ENCODE assay signal across 9 mouse cellular contexts in the genomic region with DNA sequence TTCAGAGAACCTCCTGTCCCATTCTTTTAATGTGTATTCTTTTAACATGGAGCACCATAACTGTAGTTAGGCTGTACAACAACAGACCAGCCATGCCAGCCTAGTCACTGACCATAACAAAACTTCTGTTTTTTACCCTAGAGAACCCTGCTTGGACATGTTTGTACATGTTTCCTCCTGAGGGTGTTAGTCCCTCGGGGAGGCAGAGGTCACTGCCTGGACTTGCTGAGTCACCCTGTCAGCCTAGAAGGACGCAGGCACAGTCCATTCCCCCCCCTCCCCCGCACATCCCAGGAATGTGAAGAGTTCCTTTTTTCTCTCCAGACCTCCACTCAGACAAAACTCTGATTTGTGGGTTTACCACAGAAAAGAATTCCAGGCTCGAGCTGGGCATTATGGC. TPM values are rescaled to one million over a fixed set of nuclear protein-coding genes. Genes with fewer than 3 reads are reported as not detected.
DNase-seq lines count a peak whose midpoint lies in the region; ATAC-seq and TF ChIP-seq lines count a peak whose summit lies in the region.
"Had no signal": no experiment of that assay in that cellular context is flagged by ENCODE, and none has a peak within 500 bp of the region (broad histone marks: within the 10 kb centered on the region; RNA-seq: fewer than 3 reads in every experiment).

No protein-coding gene starts in this region.

- no peak overlapping the region for H3K27ac ChIP-seq in embryonic facial prominence, embryonic 12.5 days
- no peak overlapping the region for H3K27ac ChIP-seq in intestine, embryonic 16.5 days (ENCODE audit: low read length)
- peak overlapping the region; percentile 61 for H3K27ac ChIP-seq in lung, embryonic 15.5 days
- H3K27ac ChIP-seq: midbrain, embryonic 12.5 days had no signal

- WGBS in lung, adult 2 months: 13% methylated on average over 4 of the region's 4 CpGs
- WGBS in embryonic facial prominence, embryonic 12.5 days: 8% methylated on average over 4 of the region's 4 CpGs
- WGBS in intestine, embryonic 16.5 days: 5% methylated on average over 4 of the region's 4 CpGs
- 5% methylated on average over 4 of the region's 4 CpGs for WGBS in lung, embryonic 15.5 days

- DNase-seq in lung, adult 18-20 months: peak; percentile 62 to 72
- DNase-seq in lung, adult 2 months: no peak
- DNase-seq in layer of hippocampus, postnatal 25 days (ENCODE audit: extremely low spot score in 1 of 2, low spot score in 1 of 2): no peak
- no peak for DNase-seq in layer of hippocampus, adult 9-11 months

- 0 out of 2 replicates have a peak overlapping the region, but pooled peaks have one; percentile 3 for H3K4me2 ChIP-seq in embryonic facial prominence, embryonic 12.5 days (replicated peaks)
- no peak overlapping the region for H3K4me2 ChIP-seq in intestine, embryonic 16.5 days (ENCODE audit: low read depth, low read length)
- H3K4me2 ChIP-seq in lung, embryonic 15.5 days: peak overlapping the region; percentile 1; the same call in 1 of the 2 replicates
- H3K4me2 ChIP-seq: midbrain, embryonic 12.5 days had no signal

- no peaks in the 10 kb centered on the region for H3K36me3 ChIP-seq in embryonic facial prominence, embryonic 12.5 days
- no peaks in the 10 kb centered on the region for H3K36me3 ChIP-seq in intestine, embryonic 16.5 days (ENCODE audit: control insufficient read depth, insufficient read depth, low read length)
- H3K36me3 ChIP-seq in lung, embryonic 15.5 days: no peaks in the 10 kb centered on the region
- H3K36me3 ChIP-seq: midbrain, embryonic 12.5 days had no signal

- no peak for TF ChIP-seq POLR2A in lung, adult 2 months (IDR thresholded peaks at IDR 0.05; ENCODE audit: borderline replicate concordance, extremely low read depth, low read depth, low read length)

- TF ChIP-seq CTCF in lung, adult 2 months (IDR thresholded peaks at IDR 0.05; ENCODE audit: insufficient read depth, low read length): no peak

- H3K27me3 ChIP-seq in embryonic facial prominence, embryonic 12.5 days: no peaks in the 10 kb centered on the region
- no peaks in the 10 kb centered on the region for H3K27me3 ChIP-seq in intestine, embryonic 16.5 days (replicated peaks; ENCODE audit: control insufficient read depth, insufficient read depth, low read length)
- H3K27me3 ChIP-seq in lung, embryonic 15.5 days: no peaks in the 10 kb centered on the region
- H3K27me3 ChIP-seq: midbrain, embryonic 12.5 days had no signal

- no peak for ATAC-seq in embryonic facial prominence, embryonic 12.5 days (ENCODE audit: insufficient number of reproducible peaks, insufficient read depth, low FRiP score, low TSS enrichment)
- peak; percentile 72 for ATAC-seq in intestine, embryonic 16.5 days
- no peak for ATAC-seq in lung, embryonic 15.5 days (ENCODE audit: borderline replicate concordance, extremely low read depth, low FRiP score, low TSS enrichment)
- ATAC-seq in CD4-positive, CD25-positive, alpha-beta regulatory T cell, adult 4 months: no peak

- no peak overlapping the region for H3K4me3 ChIP-seq in lung, adult 2 months (replicated peaks; ENCODE audit: extremely low read depth, low read depth, low read length)
- no peak overlapping the region for H3K4me3 ChIP-seq in embryonic facial prominence, embryonic 12.5 days
- H3K4me3 ChIP-seq in intestine, embryonic 16.5 days (ENCODE audit: low read length): no peak overlapping the region
- no peak overlapping the region for H3K4me3 ChIP-seq in lung, embryonic 15.5 days
- H3K4me3 ChIP-seq: midbrain, embryonic 12.5 days had no signal

- no peak overlapping the region for H3K9ac ChIP-seq in embryonic facial prominence, embryonic 12.5 days
- no peak overlapping the region for H3K9ac ChIP-seq in intestine, embryonic 16.5 days (ENCODE audit: low read depth, low read length)
- H3K9ac ChIP-seq in lung, embryonic 15.5 days: no peak overlapping the region

- H3K9me3 ChIP-seq in embryonic facial prominence, embryonic 12.5 days: no peaks in the 10 kb centered on the region
- H3K9me3 ChIP-seq in intestine, embryonic 16.5 days (ENCODE audit: control insufficient read depth, low read length): no peaks in the 10 kb centered on the region
- H3K9me3 ChIP-seq in lung, embryonic 15.5 days: no peaks in the 10 kb centered on the region
- H3K9me3 ChIP-seq: midbrain, embryonic 12.5 days had no signal

- H3K4me1 ChIP-seq in lung, adult 2 months (ENCODE audit: control insufficient read depth, insufficient read depth, low read length): peaks cover 3% of the 10 kb centered on the region; the same call in 1 of the 2 replicates
- peaks cover 5% of the 10 kb centered on the region; the same call in 1 of the 2 replicates for H3K4me1 ChIP-seq in embryonic facial prominence, embryonic 12.5 days
- H3K4me1 ChIP-seq in intestine, embryonic 16.5 days (ENCODE audit: control insufficient read depth, insufficient read depth, low read length): peaks cover 6% of the 10 kb centered on the region; the same call in 1 of the 2 replicates
- peaks cover 15% of the 10 kb centered on the region; the same call in 1 of the 2 replicates for H3K4me1 ChIP-seq in lung, embryonic 15.5 days

RNA-seq across cellular contexts. Expression of gene Mdm2, which starts 7.0 kb away (rescaled TPM):
- polyA plus RNA-seq in lung, adult 2 months (2012; rRNA removed): 39.0 and 39.7 TPM in 2 replicates
- 55.0 and 55.9 TPM in 2 replicates for polyA plus RNA-seq in embryonic facial prominence, embryonic 12.5 days (2016; fragmentation: Nextera tagmentation; extraction: Ambion mirVana)
- 30.8 and 32.4 TPM in 2 replicates for polyA plus RNA-seq in intestine, embryonic 16.5 days (2015; fragmentation: Nextera tagmentation; extraction: Ambion mirVana)
- polyA plus RNA-seq in lung, embryonic 15.5 days (2015; fragmentation: Nextera tagmentation; extraction: Ambion mirVana): 38.5 and 47.7 TPM in 2 replicates
- polyA plus RNA-seq in CD4-positive, CD25-positive, alpha-beta regulatory T cell, adult 4 months (2017; shearing (Covaris generic)): 10 to 100 TPM; 47.3 to 54.7 TPM
- 10 to 100 TPM; 56.5 to 57.5 TPM for total RNA-seq in layer of hippocampus, postnatal 25 days (2021)

RNA-seq across cellular contexts. Expression of gene Slc35e3, which starts 28.6 kb away (rescaled TPM):
- 15.8 and 19.1 TPM in 2 replicates for polyA plus RNA-seq in lung, adult 2 months (2012; rRNA removed)
- 39.5 TPM in 2 replicates for polyA plus RNA-seq in embryonic facial prominence, embryonic 12.5 days (2016; fragmentation: Nextera tagmentation; extraction: Ambion mirVana)
- 8.5 and 10.1 TPM in 2 replicates for polyA plus RNA-seq in intestine, embryonic 16.5 days (2015; fragmentation: Nextera tagmentation; extraction: Ambion mirVana)
- polyA plus RNA-seq in lung, embryonic 15.5 days (2015; fragmentation: Nextera tagmentation; extraction: Ambion mirVana): 17.5 and 18.5 TPM in 2 replicates
- polyA plus RNA-seq in CD4-positive, CD25-positive, alpha-beta regulatory T cell, adult 4 months (2017; shearing (Covaris generic)): 1 to 10 TPM; 2.1 to 2.8 TPM
- total RNA-seq in layer of hippocampus, postnatal 25 days (2021): 10 to 100 TPM; 32.2 to 33.3 TPM

Comparison
In these comparisons a context has a peak if more than half of its experiments do, and no peak if none do; other contexts are left out.
1. DNase-seq: peak in lung, adult 18-20 months (2 of 2); none in lung, adult 2 months (single experiment), layer of hippocampus, postnatal 25 days (0 of 2) and layer of hippocampus, adult 9-11 months (single experiment).